Mouse (Mus musculus) midbrain, embryonic 14.5 days (tissue): ENCODE data around the gene Pias3. TPM values are rescaled to one million over a fixed set of nuclear protein-coding genes. Genes with fewer than 3 reads are reported as not detected.
A peak's percentile ranks its signal among the peaks of the same experiment; 100 is the strongest.
"Not testable (repeated sequence)": the region's sequence is repeated elsewhere in the genome, so short reads cannot be mapped to it uniquely, and the experiment has no call there.

Experiments used
- ATAC-seq: fragments of 200-750 bp; cut with Nextera tagmentation; 2 replicates; pipeline ENCODE4 v1.8.0; 2017; ENCODE audit warnings: moderate number of reproducible peaks, moderate library complexity; ENCODE audit not compliant: low FRiP score, low TSS enrichment
- DNase-seq: peaks from one replicate; pipeline ENCODE4 v3.0.0-alpha.2; 2015
- H3K27ac ChIP-seq: fragments of 300-500 bp; sonication (generic); replicated peaks from 2 replicates; pipeline ENCODE4 v1.5.1; 2014; ENCODE audit warnings: mild to moderate bottlenecking, low read depth, low read length, moderate library complexity
- H3K27me3 ChIP-seq: fragments of 300-500 bp; sonication (generic); 2 replicates; pipeline ENCODE4 v1.6.1; 2014; ENCODE audit warnings: low read length, control low read depth, mixed read lengths; ENCODE audit not compliant: control insufficient read depth, insufficient read depth
- H3K36me3 ChIP-seq: fragments of 300-500 bp; sonication (generic); 2 replicates; pipeline ENCODE4 v1.6.1; 2014; ENCODE audit warnings: low read length, control low read depth; ENCODE audit not compliant: control insufficient read depth, insufficient read depth
- H3K4me1 ChIP-seq: fragments of 300-500 bp; sonication (generic); 2 replicates; pipeline ENCODE4 v1.6.1; 2014; ENCODE audit warnings: mild to moderate bottlenecking, antibody characterized with exemption, low read length, control low read depth; ENCODE audit not compliant: control insufficient read depth, insufficient read depth
- H3K4me2 ChIP-seq: fragments of 300-500 bp; sonication (generic); 2 replicates; pipeline ENCODE4 v1.6.1; 2014; ENCODE audit warnings: mild to moderate bottlenecking, low read length, moderate library complexity
- H3K4me3 ChIP-seq: fragments of 300-500 bp; sonication (generic); replicated peaks from 2 replicates; pipeline ENCODE4 v1.5.1; 2014; ENCODE audit warnings: low read depth, low read length
- H3K9ac ChIP-seq: fragments of 300-500 bp; sonication (generic); replicated peaks from 2 replicates; pipeline ENCODE4 v1.6.1; 2014; ENCODE audit warnings: mild to moderate bottlenecking, low read length, moderate library complexity
- H3K9me3 ChIP-seq: fragments of 300-500 bp; sonication (generic); 2 replicates; pipeline ENCODE4 v1.6.1; 2016; ENCODE audit warnings: low read length, control low read depth, mixed read lengths; ENCODE audit not compliant: control insufficient read depth
- WGBS: fragments of 180-500 bp; shearing (Covaris S2); extraction: QIAGEN DNeasy Blood & Tissue Kit; methylation state at CpG from one replicate; pipeline ENCODE4 v1.1.7; 2014; 5-methylcytosine and 5-hydroxymethylcytosine counted together
- polyA plus RNA-seq: library from polyadenylated mRNA; unstranded; fragments of >200 nt; fragmentation: Nextera tagmentation; extraction: Ambion mirVana; gene quantifications from 2 replicates; pipeline ENCODE4 v1.2.1, GENCODE M21; 2014

Gene Pias3
- polyA plus RNA-seq, 1 experiment from 2014 or later = 26.3 TPM

GRCm38 (mm10) chr3:96729403-96729784 is 33.2 kb downstream of the Pias3 start:
- DNase-seq (no peak), ATAC-seq (no peak)
- H3K27me3 ChIP-seq = no peaks in the 10 kb centered on the region
- peak overlapping the region; percentile 79 for H3K4me2 ChIP-seq
- peaks cover 31% of the 10 kb centered on the region for H3K4me1 ChIP-seq
- WGBS = 81% methylated on average over 3 of the region's 3 CpGs
- H3K27ac ChIP-seq = no peak overlapping the region
- H3K9ac ChIP-seq = no peak overlapping the region
- no peaks in the 10 kb centered on the region for H3K9me3 ChIP-seq
- no peak overlapping the region for H3K4me3 ChIP-seq
- 0 out of 2 replicates have a peak, but pooled peaks cover 4% of the 10 kb centered on the region for H3K36me3 ChIP-seq

- no peak for DNase-seq
- 61% methylated on average over 5 of the region's 5 CpGs for WGBS
Measured at GRCm38 (mm10) chr3:96730785-96731184, 34.6 kb downstream of the Pias3 start.

GRCm38 (mm10) chr3:96733984-96734383 is 37.8 kb downstream of the Pias3 start:
- 100% methylated on average over 1 of the region's 1 CpGs for WGBS
- peaks cover 15% of the 10 kb centered on the region for H3K4me1 ChIP-seq
- H3K27me3 ChIP-seq = no peaks in the 10 kb centered on the region
- H3K4me3 ChIP-seq = no peak overlapping the region
- no peak overlapping the region for H3K9ac ChIP-seq
- no peak overlapping the region for H3K4me2 ChIP-seq
- H3K9me3 ChIP-seq = no peaks in the 10 kb centered on the region
- DNase-seq (no peak), ATAC-seq (no peak)
- H3K27ac ChIP-seq = no peak overlapping the region
- H3K36me3 ChIP-seq = no peaks in the 10 kb centered on the region

More at GRCm38 (mm10) chr3:96730785-96731184, 34.6 kb downstream of the Pias3 start:
- no peaks in the 10 kb centered on the region for H3K36me3 ChIP-seq
- peaks cover 31% of the 10 kb centered on the region for H3K4me1 ChIP-seq
- no peak for ATAC-seq
- no peak overlapping the region for H3K27ac ChIP-seq
- no peak overlapping the region for H3K9ac ChIP-seq
- H3K9me3 ChIP-seq = no peaks in the 10 kb centered on the region
- H3K4me2 ChIP-seq = no peak overlapping the region
- H3K4me3 ChIP-seq = no peak overlapping the region
- no peaks in the 10 kb centered on the region for H3K27me3 ChIP-seq

GRCm38 (mm10) chr3:96735200-96735599 is 39.0 kb downstream of the Pias3 start:
- 83% methylated on average over 2 of the region's 2 CpGs for WGBS
- H3K4me1 ChIP-seq = peaks cover 7% of the 10 kb centered on the region; the same call in 1 of the 2 replicates
- no peak overlapping the region for H3K9ac ChIP-seq
- H3K27me3 ChIP-seq = no peaks in the 10 kb centered on the region
- ATAC-seq (no peak), DNase-seq (no peak)
- H3K4me2 ChIP-seq = no peak overlapping the region
- H3K27ac ChIP-seq = no peak overlapping the region
- no peak overlapping the region for H3K4me3 ChIP-seq
- no peaks in the 10 kb centered on the region for H3K9me3 ChIP-seq
- no peaks in the 10 kb centered on the region for H3K36me3 ChIP-seq

- H3K27me3 ChIP-seq = no peaks in the 10 kb centered on the region
- DNase-seq (no peak), ATAC-seq (no peak)
- H3K4me2 ChIP-seq = no peak overlapping the region
- no peak overlapping the region for H3K27ac ChIP-seq
- no peak overlapping the region for H3K4me3 ChIP-seq
- 51% methylated on average over 1 of the region's 1 CpGs for WGBS
- no peaks in the 10 kb centered on the region for H3K4me1 ChIP-seq
- H3K9me3 ChIP-seq = no peaks in the 10 kb centered on the region
- no peaks in the 10 kb centered on the region for H3K36me3 ChIP-seq
- H3K9ac ChIP-seq = no peak overlapping the region
Measured at GRCm38 (mm10) chr3:96737013-96737740, 41.0 kb downstream of the Pias3 start.

- peak; percentile 15 for DNase-seq
- Histone ChIP-seq H3K27ac (no peak overlapping the region), H3K4me1 (no peaks in the 10 kb centered on the region), H3K4me3 (no peak overlapping the region), H3K9ac (no peak overlapping the region), H3K4me2 (no peak overlapping the region), H3K9me3 (no peaks in the 10 kb centered on the region), H3K27me3 (no peaks in the 10 kb centered on the region), H3K36me3 (no peaks in the 10 kb centered on the region)
- ATAC-seq = no peak
- WGBS = 95% methylated on average over 1 of the region's 1 CpGs
Measured at GRCm38 (mm10) chr3:96737995-96738394, 41.8 kb downstream of the Pias3 start.

GRCm38 (mm10) chr3:96740279-96740678 is 44.1 kb downstream of the Pias3 start:
- not testable (repeated sequence) for ATAC-seq, DNase-seq, H3K27me3 ChIP-seq, H3K4me1 ChIP-seq, H3K36me3 ChIP-seq, H3K4me2 ChIP-seq, H3K27ac ChIP-seq, H3K9me3 ChIP-seq, H3K9ac ChIP-seq, H3K4me3 ChIP-seq

GRCm38 (mm10) chr3:96744348-96744747 is 48.2 kb downstream of the Pias3 start:
- no peak for DNase-seq
- Histone ChIP-seq H3K9ac (no peak overlapping the region), H3K27me3 (no peaks in the 10 kb centered on the region), H3K4me2 (no peak overlapping the region), H3K36me3 (no peaks in the 10 kb centered on the region), H3K4me3 (no peak overlapping the region), H3K4me1 (no peaks in the 10 kb centered on the region), H3K27ac (no peak overlapping the region), H3K9me3 (no peaks in the 10 kb centered on the region)
- WGBS = 95% methylated on average over 3 of the region's 3 CpGs
- ATAC-seq = no peak

- Histone ChIP-seq H3K4me2 (no peak overlapping the region), H3K27me3 (no peaks in the 10 kb centered on the region), H3K4me3 (no peak overlapping the region), H3K27ac (no peak overlapping the region), H3K9ac (no peak overlapping the region), H3K36me3 (no peaks in the 10 kb centered on the region), H3K4me1 (no peaks in the 10 kb centered on the region), H3K9me3 (no peaks in the 10 kb centered on the region)
- no peak for ATAC-seq
- WGBS = 89% methylated on average over 1 of the region's 1 CpGs
- no peak for DNase-seq
Measured at GRCm38 (mm10) chr3:96746829-96747228, 50.6 kb downstream of the Pias3 start.
